Mouse (Mus musculus) liver, postnatal 0 days (tissue): ENCODE results near the gene Lyst.

Experiments used
- CTCF ChIP-seq: sonication (generic); IDR thresholded peaks from 2 replicates; pipeline ENCODE4 v1.5.1; 2016; ENCODE audit warnings: antibody characterized with exemption, low read depth
- EP300 ChIP-seq: IDR thresholded peaks from 2 replicates; pipeline ENCODE4 v1.6.1; 2016; ENCODE audit warnings: antibody characterized with exemption, low read depth, mild to moderate bottlenecking

DNA sequence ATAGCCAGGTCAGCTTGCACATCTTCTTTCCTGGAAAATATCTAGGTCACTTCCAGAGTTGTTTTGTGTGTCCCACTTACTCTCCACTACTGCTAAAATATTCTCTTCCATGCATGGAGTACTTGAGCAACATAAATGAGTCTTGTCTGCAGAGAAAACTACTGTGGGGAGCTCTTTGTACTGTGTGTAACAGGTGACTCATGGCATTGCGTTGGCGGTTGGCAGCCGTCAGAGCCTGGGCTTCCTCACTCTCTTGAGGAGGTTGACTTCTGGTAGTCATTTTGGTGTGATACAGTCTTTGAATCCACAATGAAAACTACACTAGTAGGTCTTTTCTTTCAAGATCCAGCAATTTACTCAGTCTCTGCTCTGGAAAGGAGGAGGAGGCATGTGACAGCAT lies 201.8 kb downstream of the Lyst start:
- TF ChIP-seq EP300 = no peak
- no peak for TF ChIP-seq CTCF
